Mouse (Mus musculus) adrenal gland, postnatal 14 days (tissue): Measurements from ENCODE around the gene Gimap4. TPM values are rescaled to one million over a fixed set of nuclear protein-coding genes. Genes with fewer than 3 reads are reported as not detected.
A peak's percentile ranks its signal among the peaks of the same experiment; 100 is the strongest.
"Not testable (repeated sequence)": the region's sequence is repeated elsewhere in the genome, so short reads cannot be mapped to it uniquely, and the experiment has no call there.

ENCODE experiments used
- DNase-seq: peaks from one replicate; pipeline ENCODE4 v3.0.0; 2021; ENCODE audit warnings: mixed read lengths
- total RNA-seq: library from RNA; stranded (reverse); gene quantifications from 2 replicates; pipeline ENCODE4 v1.2.3, GENCODE M21; 2021

Gimap4 gene
- total RNA-seq, 1 experiment from 2014 or later: 54.8 TPM

DNA sequence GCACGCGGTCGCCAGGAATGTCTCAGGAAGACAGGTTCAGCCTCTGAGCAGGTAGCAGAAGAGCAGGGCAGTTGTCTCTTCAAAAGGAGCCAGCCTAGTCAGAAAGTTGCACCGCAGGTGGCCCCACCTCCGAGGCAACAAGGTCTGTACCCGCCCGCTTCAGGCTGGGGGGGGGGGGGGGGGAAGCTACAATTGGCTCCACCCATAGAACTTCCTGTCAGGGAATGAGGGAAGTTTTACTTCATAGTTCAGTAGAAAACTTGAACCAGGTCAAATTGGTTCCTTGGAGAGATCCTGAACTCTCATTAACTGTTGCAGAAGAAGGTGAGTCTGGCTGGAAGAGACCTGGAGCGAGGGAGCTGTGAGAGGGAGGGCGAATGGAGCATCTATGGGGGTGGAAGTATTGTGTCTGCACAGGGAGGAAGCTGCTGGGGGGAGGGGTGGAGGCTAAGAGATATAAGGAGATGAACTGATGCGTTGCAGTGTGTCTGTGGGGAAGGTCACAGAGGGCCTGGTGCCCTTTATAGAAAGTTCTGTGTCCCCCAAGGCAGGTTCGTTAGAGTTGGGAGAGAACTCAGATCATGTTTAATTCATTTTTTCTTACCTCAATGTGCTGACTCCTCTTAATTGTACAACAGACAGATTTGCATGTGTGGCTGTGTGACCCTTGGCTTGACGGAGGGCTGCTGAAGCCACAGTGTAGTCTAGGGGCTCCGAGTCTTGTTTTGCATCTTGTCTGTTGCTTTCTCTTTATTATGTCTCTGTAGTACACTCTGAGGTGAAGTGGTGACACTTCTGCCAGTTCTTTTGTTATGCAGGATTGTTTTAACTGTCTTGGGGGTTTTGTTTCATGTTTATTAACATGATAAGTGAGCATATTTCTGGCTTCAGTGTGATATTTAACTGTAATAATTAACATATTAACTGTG lies 8.2 kb upstream of the Gimap4 start, which contains the start of gene Gimap9:
Gene Gimap9, plus strand, starts transcription at position 199 of the 929 bp plus-strand sequence.
- DNase-seq: peak; percentile 54

- no peak for DNase-seq
These were observed 7.4 kb upstream of the Gimap4 start for GRCm38 (mm10) chr6:48676860-48677415.

DNA sequence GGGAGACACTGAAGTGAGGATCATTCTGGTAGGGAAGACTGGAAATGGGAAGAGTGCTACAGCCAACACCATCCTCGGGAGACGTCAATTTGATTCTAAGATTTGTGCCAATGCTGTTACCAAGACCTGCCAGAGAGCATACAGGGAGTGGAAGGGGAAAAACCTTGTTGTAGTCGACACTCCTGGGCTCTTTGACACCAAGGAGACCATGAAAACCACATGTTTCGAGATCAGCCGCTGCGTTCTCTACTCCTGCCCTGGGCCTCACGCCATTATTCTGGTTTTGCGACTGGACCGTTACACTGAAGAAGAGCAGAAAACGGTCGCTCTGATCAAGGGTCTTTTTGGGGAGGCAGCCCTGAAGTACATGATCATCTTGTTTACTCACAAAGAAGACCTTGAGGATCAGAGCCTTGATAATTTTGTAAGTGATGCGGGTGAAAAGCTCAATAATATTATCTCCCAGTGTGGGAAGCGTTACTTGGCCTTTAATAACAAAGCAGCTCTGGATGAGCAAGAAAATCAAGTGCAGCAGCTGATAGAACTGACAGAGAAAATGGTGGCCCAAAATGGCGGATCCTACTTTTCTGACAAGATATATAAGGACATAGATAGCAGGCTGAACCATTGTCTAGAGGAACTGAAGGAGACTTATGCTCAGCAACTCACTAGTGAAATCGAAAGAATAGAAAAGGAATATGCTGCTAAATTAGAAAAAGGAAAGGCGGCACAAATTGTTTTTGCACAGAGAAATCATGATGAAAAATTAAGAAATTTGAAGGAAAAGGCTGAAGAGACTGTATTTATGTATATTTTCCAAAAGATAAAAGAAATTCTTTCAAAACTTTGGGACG lies 6.6 kb upstream of the Gimap4 start:
- no peak for DNase-seq

DNA sequence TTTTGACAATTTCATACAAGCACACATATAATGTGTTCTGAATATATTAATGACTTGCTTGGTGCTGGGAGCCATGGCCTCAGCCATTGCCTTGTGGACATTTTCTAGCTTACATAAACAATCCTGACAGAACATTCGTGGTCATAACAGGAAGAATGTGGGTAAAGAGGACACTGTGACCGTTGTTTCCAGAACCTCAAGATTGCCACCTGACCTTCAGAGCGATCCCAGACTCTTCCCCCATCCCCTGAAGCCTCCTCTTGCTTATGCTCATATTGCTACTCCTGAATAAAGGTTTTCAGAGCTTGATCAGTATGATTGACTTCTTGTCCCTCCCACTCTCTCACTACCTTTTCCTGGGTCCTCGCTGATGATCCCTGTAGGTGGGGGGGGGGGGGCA lies 6.0 kb upstream of the Gimap4 start:
- no peak for DNase-seq

- no peak for DNase-seq
These were observed 4.6 kb upstream of the Gimap4 start for GRCm38 (mm10) chr6:48679701-48680100.

DNA sequence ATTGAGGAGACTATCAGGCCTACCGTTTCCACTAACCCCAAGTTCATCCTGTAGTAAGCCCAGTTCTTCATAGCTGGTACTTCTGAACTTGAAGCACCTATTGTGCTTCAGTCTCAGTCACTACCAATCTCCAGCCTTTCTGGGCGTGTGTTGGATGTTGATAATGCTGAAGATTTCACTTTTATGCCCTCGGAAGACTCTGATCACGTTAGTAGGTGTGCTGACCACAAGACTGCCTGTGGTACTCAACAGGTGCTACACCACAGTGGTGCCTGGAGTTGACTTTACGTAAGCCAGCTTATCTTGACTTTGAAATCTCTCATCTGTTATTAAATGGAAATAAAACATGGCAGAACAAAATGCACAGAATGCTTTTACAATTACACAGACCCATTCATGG lies 3.9 kb upstream of the Gimap4 start:
- DNase-seq: no peak

DNA sequence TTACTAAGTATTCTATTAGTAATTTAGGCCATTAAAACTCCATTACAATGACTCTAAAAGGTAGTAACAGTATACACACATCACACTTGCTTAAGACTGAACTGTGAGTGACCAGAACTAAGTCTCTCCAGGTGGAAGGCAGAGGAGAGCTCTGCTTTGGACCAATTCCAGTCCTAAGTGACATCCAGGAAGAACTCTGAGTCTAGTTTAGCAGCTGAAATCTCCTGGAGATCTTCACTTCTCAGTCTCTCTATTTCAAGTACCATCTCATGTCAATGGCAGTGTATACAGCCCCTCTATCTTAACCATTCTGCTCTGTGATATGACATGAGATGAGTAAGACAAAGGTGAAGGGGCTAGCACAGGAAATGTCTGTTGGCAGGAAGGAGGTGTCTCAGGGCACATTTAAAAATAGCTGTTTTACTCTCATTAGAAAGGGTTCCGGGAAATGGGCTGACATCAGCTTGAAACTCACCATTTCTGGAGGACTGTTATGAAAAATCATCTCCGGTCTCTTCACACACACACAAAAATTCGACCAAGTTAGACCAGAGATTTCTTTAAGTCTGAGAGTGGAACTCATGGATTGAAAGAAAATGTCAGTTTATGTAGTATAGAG lies 2.8 kb upstream of the Gimap4 start:
- no peak for DNase-seq

GRCm38 (mm10) chr6:48682271-48682670 lies 2.1 kb upstream of the Gimap4 start:
- no peak for DNase-seq

GRCm38 (mm10) chr6:48683263-48683821 lies 1.0 kb upstream of the Gimap4 start:
- DNase-seq: not testable (repeated sequence)

GRCm38 (mm10) chr6:48684806-48685205 lies 457 bp downstream of the Gimap4 start:
- DNase-seq: no peak

DNA sequence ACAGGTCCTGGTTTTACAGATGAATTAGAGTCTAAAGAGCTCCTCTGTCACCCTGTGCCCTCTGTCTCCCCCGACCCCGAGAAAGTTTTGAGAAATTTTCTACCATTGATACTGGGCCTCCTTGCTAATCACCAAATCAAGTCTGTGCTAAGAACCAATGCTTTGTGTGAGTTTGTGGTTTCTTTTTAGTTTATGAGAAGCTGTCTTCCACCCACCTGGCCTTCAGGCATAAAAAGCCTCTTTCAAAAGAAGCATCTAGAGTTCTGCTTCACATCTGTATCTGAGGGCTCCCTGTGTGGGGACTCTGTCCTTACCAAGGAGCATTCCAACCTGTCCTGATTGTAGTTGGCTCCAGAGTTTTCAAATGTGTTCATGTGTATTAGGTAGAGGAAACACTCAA lies 902 bp downstream of the Gimap4 start:
- DNase-seq: no peak

DNA sequence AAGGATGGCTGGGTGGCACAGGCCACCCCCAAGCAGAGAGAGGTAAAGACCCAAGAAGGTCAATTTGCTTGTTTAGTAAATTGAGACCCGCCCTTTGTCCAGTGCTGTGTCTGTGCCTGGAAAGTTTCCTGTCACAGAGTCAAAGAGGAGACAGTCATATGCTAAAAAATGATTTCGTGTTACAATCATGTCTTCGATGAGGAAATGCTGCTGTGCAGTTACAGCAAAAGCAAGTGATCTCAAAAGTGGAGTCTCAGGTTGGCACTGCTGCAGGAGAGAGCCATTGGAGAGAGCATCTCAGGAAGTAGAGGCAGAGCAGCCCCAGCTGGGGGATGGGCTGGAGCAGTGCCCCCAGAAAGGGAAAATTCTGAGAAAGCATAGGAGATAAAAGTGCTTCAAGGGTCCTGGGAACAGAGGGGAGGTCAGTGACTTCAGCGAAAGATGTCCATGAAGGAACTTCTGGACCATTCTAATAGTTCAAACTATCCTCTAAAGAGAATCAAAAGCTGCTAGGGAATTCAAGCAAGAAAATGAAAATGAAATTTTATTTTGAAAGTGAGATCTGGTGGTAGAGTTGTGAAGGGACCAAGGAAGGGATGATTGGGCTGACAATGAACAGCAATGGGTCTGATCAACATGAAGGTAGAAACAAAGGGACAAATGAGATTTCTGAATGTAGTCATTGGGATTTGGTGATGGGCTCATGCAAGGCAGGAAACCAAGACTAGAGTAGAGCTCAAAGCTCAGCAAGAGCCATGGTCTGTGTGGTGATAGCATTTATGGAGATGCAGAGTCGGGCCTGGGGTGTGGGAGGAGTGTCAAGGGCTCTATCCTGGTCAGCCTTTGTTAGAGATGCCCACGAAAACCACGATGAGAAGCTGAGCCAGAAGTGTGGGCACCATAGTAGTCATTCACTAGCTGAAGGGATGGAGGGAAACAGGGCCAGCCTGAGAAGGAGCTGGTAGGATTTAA lies 1.6 kb downstream of the Gimap4 start:
- DNase-seq: no peak

DNA sequence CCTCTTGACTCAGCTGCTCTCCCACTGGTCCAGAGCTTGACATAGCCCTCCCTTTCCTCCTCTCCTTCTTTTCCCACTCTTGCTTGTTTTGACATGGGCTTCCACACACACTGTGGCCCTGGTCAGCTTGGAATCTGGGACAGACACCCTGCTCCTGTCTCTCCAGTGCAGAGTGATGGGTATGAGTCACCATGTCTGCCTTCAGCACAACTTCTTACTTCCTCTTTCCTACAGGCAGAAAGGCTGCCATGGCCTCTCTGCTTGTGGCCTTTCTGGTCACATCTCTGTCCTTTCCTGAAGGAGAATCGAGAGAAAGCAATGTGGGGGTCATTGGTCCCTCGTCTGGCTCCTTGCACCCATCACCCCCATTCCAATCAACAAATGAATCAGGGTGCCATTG lies 2.7 kb downstream of the Gimap4 start:
- DNase-seq: no peak

- DNase-seq: no peak
These were observed 5.0 kb downstream of the Gimap4 start for GRCm38 (mm10) chr6:48689320-48689719.

GRCm38 (mm10) chr6:48692962-48693361 lies 8.6 kb downstream of the Gimap4 start:
- no peak for DNase-seq

DNA sequence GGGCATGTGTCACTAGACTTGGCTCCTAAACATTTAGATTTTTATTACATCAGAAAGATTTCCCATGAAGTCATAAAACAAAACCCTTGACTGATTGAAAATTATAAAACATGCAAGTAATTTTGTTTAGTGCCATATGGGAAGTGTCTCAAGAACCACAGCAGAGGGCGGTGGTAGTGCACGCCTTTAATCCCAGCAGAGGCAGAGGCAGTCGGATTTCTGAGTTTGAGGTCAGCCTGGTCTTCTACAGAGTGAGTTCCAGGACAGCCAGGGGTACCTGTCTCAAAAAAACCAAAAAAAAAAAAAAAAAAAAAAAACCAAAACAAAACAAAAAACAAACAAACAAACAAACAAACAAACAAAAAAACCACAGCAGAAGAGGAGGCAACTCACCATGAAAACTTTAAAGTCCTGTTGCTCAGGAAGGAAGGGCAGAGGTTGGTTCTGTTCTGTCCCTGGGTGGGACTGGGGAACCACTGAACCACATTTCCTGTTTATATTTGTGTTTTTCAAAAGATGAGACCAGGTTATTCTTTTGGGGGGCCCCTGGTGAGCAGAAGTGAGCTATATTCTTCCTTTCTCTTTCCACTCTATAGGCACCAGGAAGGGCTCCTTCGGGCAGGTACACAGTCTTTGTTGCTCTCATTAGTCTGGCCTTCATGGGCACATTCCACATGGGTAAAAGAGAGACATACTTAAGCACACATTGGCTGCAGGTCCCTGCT lies 12.6 kb downstream of the Gimap4 start:
- no peak for DNase-seq

DNA sequence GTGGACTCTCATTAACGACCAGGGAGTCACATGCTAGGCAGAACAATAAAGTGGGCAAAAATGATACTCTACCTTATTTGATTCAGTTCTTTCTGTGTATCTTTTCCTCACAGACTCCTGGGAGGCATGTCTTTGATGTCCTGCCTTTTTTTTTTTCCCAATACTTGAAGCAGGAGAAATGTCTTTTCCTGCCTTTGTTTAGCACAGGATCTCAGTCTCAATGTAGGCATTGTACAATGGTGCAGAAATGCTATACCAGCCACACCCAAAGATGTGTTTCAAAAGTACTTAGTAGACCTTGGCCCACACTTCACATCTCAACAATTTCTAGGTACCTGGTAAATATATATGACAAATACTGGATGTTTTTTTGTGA lies 13.2 kb downstream of the Gimap4 start:
- DNase-seq: no peak

DNA sequence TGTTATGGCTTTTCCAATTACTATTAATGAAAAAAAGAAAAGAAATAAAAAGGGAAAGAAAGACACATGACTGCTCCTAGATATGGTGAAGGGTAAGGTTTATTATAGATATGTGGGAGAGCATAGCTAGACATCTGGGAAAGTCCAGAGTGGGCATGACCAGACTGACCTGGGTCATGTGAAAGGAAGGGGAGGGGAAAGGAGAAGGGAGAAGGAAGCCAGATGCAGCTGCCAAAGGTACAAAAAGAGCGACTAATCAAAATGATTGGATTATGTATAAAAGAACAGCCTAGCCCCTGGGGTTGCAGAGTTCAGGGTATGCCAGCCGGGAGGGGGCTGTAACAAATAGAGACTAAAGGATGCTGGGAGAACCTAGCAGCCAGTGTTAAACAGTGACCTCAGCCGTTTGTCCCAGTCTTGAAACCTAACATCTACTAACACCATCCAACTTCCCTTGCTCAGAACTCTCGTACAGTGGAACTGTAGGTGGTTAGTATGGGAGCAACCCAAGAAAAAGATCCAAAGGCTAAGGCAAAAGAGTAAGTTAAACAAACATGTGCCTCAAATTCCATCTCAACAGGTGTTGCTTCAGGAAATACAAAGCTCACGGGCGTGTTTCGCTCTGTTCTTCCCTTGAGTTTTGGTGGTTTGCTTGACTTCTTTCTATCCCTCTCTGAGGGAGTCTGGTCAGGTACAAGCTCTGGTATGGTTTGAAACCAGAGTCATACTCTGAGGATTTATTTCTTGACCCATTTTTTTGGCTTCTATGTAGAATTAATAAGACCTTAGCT lies 13.9 kb downstream of the Gimap4 start:
- no peak for DNase-seq

DNA sequence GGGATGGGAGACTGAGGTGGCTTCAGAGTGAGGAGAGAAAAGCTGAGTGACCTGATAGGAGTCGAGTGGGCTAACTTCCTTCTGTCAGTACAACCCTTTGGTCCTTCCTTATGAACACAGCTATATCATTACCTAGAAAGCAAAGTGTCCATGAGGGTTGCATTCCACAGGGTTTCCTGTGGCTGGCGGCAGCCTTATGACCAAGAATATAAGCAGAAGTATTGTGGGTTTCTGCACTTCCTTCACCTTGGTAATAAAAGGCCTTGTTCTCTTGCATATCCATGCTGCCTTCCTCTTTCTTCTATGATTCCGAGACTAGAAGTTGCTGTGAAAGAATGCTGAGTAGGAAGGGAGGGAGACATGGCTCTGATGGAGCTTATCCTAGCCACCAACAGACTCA lies 14.5 kb downstream of the Gimap4 start:
- no peak for DNase-seq
